Mouse (Mus musculus): Measurements from ENCODE around the gene Ube2l6.
A peak's percentile ranks its signal among the peaks of the same experiment; 100 is the strongest.

The Ube2l6 gene

DNA sequence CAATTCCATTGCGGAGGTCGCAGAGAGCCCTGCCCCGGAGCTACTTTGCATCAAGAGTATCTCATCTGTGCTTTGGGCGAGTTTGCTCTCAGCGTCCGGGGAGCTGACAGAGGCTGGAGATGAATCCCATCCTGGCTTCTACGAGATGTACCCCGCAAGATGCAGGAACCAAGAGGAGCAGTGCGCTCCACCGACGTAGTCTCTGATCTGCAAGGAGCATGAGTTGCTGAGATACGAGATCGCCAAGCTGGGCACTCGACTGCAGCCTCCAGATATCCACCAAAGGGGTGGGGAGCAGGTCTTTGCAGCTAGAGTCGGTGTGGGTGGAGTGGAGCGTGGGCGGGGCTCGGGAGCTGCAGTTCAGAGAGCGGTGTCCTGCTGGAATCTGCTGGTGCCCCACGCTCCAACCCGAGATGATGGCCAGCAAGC, at the start of gene Ube2l6:
TSS of gene Ube2l6 (plus strand) at position 336 of the 429 bp plus-strand sequence.
- DNase-seq: peak; percentile 59

GRCm38 (mm10) chr2:84750115-84750514, 48.5 kb upstream of the Ube2l6 start:
- no peak for DNase-seq

DNA sequence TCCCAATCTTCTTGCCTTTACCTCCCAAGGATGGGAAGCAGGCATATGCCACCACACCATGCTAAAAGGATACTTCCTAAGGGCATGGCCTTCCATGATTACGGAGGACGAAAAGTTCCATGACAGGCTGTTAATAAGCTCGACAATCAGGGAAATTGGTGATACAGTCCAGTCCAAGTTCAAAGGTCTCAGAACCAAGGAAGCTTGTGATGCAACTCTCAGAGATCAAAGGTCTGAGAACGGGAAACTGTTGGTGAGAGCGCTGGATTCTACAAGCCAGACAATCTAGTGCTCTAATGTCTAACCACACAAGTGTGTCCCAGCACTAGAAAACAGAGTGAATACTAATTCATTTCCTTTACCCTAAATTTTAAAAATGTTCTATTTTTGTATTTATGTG, 42.4 kb upstream of the Ube2l6 start:
- DNase-seq: no peak

- DNase-seq: no peak
Observed at GRCm38 (mm10) chr2:84757026-84757682, 41.5 kb upstream of the Ube2l6 start.

DNA sequence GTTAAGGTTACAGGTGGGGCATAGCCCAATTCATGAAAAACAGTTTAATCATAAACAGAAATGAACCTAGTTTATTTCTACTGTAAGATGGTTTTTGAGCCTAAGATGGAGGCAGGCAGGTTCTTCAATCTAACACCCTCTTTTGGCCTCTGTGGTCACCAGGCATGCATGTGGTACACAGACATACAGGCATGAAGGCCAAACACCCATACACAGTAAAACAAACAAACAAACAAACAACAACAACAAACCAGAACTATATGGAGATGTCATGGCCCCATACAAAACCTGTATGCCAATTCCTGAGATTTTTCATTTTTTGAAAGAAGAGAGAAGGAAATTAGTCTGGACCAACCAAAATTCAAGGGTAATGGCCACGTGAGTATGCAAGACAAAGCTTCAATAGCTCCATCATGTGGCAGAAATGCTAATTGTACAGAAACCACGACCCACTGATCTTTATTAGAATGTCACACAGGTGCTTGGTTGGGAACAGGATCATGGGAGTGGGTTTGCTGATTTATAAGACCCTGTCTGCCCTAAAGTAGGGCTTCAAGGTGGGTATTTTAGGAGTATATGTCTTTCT, 40.0 kb upstream of the Ube2l6 start:
- peak; percentile 61 for DNase-seq

DNA sequence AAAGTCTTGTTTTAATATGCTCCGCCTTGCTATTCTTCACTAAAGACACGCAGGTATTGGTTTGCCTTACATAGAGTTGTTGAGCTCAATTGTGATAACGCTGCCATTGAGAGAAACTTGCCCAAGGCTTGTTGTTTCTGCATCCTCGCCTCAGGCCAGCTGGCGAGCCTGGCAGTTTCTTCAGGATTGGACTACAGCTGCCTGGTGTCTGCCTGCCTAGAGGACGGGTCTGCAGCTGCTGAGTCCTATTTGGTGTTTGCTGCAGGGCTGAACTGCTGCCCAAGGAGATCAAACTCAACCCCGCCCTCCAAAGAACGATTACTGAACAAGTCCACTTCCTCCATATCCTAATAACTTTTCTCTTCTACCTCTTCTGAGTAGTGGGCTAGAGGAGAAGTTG, 37.9 kb upstream of the Ube2l6 start:
- no peak for DNase-seq

DNA sequence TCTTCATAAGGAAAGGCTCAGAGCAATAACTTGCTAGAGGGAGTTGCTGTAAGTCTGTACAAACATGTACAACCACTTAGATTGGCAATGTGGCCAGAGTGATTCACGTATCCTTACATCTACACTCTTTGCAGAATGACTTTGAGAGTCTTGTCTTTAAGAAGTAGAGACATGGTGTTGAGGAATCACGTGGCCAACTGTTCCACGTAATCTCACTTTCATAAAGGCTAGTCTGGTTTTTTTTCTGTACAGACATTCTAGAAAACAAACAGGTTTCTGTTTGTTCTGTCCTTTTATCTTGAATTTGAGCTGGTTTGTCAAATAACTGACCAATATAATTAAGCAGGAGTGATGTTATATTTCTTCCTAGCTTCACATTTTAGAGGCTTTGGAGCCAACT, 37.3 kb upstream of the Ube2l6 start:
- no peak for DNase-seq

- no peak for DNase-seq
Observed at GRCm38 (mm10) chr2:84761840-84762239, 36.8 kb upstream of the Ube2l6 start.

- no peak for DNase-seq
Observed at GRCm38 (mm10) chr2:84762295-84762694, 36.3 kb upstream of the Ube2l6 start.

DNA sequence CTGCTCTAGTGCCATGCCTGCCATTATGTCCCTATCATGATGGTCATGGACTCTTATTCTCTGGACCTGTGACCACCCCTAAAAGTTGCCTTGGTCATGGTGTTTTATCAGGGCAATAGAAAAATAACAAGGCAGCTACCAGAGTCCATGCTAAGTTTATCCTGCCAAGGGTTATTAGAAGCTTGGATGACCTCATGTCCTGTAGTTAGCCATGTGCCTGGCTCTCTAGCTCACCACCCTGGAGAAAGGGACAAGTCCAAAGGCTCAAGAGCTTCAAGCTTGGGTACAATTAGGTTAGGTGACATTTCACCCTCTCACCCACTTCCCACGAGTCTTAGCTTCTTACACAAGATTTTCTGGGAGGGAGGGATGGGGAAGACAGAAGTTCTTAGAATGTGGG, 35.8 kb upstream of the Ube2l6 start:
- no peak for DNase-seq

- no peak for DNase-seq
Observed at GRCm38 (mm10) chr2:84770501-84770900, 28.1 kb upstream of the Ube2l6 start.

GRCm38 (mm10) chr2:84772454-84772853, 26.2 kb upstream of the Ube2l6 start:
- no peak for DNase-seq

GRCm38 (mm10) chr2:84773195-84773594, 25.4 kb upstream of the Ube2l6 start:
- no peak for DNase-seq

DNA sequence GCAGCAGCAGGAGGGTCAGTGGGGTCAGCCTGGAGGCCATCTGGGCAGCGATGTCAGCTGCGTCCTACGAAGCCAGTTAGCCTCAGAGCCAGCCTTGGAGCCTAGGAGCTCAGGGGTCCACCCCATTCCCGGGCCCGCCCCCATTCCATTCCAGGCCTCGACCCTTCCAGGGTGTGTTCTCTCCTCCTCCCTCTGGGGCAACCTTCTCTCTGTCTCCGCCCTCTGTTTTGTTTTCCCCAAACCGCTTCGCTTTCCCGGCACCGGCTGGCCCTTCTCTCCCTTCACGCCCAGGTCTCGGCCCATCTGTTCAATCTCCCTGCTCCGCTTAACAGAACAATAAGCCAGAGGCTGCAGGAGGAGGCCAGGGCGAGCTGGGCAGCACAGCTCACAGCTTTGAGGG, 23.9 kb upstream of the Ube2l6 start:
- DNase-seq: peak; percentile 71

DNA sequence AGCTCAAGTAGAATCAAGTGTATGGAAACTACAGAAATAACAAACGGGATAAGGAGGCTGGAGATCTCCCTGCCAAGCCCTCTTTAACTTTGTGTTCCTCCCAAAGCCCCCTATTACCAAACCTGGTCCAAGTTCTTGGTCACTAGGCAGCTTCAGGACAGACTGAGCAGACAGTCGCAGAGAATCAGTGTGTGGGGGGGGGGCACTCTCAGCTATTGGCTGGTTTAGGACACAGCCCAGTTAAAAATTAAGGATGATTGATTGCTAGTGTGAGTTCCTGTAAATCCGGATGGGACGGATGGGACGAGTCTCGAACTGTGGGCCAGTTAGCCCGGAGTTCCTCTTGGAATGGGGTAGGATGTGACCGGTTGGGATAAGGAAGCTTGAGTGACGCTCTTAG, 23.4 kb upstream of the Ube2l6 start, which contains the start of gene Serping1:
TSS of gene Serping1 (minus strand) at position 204 of the 400 bp plus-strand sequence.
- DNase-seq: no peak

DNA sequence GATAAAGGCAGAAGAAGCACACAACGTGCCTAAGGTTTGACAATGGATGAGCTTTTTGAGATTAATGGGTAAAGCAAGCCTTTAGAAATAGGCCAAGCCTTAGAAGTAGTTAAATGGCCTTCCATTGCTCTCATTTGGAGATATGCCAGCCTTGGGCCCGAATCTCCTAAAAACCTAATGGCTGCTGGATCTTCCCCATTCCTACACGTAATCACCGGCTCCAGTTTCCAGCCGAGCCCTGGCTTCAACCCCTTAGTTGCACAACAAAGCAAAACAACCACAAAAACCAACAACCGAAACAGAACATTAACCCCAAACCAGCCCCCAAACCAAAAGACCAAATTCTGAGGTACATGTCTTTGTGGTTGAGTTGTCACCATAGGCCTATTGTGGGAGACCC, 23.0 kb upstream of the Ube2l6 start:
- DNase-seq: peak; percentile 16

DNA sequence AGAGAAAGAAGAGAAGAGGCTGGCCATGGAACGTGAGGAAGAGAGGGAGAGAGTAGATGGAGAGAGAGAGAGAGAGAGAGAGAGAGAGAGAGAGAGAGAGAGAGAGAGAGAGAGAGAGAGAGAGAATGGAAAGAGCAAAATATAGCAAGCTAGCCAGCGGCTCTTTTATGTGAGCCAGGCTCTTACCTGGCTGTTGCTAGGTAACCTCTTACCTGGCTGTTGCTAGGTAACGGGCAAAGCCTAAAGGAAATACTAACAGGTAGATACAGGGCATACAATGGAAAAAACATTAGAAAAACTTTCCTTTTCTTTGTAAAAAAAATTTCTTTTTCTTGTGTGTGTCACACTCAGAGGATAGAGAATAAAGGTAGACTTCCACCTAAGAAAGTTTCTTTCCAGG, 20.9 kb upstream of the Ube2l6 start:
- no peak for DNase-seq

DNA sequence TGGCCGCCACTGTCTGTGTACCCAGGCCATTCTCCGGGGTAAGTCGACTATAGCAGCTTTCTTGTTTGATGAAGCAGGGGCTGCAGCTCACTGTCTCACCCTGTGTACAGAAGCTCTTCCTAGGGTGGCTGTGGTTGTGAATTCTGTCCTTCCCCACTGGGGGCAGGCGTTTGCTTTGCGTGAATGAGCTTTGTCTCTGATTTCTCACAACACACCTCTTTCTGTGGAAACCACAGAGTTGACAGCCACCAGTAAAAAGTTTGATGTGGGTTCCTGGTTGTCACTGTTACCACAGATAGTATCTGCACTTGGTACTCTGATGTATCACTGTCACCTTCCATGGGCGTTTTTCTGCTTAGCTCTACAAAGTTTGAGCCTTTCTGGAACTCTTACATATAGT, 19.4 kb upstream of the Ube2l6 start:
- no peak for DNase-seq

- no peak for DNase-seq
Observed at GRCm38 (mm10) chr2:84783315-84783714, 15.3 kb upstream of the Ube2l6 start.

DNA sequence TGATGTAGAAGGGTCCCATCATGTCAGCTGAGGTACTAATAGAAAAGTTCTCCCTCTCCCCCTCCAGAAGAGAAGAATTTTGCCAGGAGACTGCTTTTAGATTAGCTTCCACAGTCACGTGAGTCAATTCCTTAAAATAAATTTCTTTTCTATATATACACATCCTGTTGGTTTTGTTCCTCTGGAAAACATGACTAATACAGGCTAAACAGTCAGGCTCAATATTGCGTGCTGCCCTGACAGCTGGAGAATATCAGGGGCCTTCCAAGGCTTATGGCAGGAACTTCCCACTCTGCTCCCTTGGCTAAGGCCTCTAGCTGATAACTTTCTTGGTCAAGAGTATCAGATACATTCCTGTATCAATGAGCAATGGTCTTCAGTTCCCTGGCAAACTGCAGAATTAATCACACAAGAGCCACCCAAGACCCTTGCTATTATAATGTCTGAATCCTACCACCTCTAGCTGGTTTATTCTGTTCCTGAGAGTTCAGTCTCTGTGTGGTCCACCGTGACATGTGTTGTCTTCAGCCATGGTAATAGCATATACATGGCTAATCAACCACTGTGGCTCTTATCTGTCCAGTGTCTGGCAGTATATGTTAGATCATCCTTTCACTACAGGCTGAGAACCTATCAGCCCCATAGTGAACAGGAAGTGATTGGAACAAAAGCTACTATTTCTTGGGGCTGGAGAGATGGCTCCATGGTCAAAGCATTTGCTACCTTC, 14.6 kb upstream of the Ube2l6 start:
- DNase-seq: no peak

GRCm38 (mm10) chr2:84788316-84788715, 10.3 kb upstream of the Ube2l6 start:
- DNase-seq: no peak

DNA sequence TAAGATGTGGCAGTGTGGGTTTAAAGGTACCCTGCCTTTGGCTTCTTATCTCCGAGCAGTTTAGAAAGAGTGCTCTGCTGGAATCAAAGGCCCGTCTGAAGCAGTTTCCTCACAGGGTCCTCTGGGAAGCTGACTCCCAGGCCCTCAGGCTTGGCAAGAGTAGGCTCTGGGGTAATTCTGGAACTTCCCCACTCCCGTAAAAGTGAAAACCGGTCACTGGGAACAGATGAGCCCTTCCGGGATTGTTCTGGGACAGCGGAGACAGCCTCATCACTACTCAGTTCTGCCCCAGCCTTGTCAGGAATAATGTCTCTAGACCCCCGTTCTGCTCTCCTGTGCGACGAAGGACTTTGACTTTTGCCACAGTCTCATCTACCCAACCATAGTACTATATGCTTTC, 8.2 kb upstream of the Ube2l6 start:
- DNase-seq: no peak

- DNase-seq: no peak
Observed at GRCm38 (mm10) chr2:84792516-84792915, 6.1 kb upstream of the Ube2l6 start.

- DNase-seq: no peak
Observed at GRCm38 (mm10) chr2:84793154-84793553, 5.5 kb upstream of the Ube2l6 start.
